Mouse (Mus musculus) forebrain, embryonic 11.5 days (tissue): Measurements from ENCODE around the gene Fancd2os. TPM values are rescaled to one million over a fixed set of nuclear protein-coding genes. Genes with fewer than 3 reads are reported as not detected.

Source experiments
- ATAC-seq: fragments of 200-750 bp; cut with Nextera tagmentation; replicated peaks from 2 replicates; pipeline ENCODE4 v1.8.0; 2017; ENCODE audit warnings: moderate TSS enrichment; ENCODE audit not compliant: low FRiP score
- DNase-seq: peaks from one replicate; pipeline ENCODE4 v3.0.0-alpha.2; 2017; ENCODE audit warnings: low spot score
- H3K27ac ChIP-seq: fragments of 300-500 bp; sonication (generic); 2 replicates; pipeline ENCODE4 v1.5.1; 2014; ENCODE audit warnings: low read depth, low read length
- H3K27me3 ChIP-seq: fragments of 300-500 bp; sonication (generic); 2 replicates; pipeline ENCODE4 v1.6.1; 2014; ENCODE audit warnings: mild to moderate bottlenecking, low read length, mixed read lengths; ENCODE audit not compliant: control insufficient read depth, insufficient read depth
- H3K36me3 ChIP-seq: fragments of 300-500 bp; sonication (generic); 2 replicates; pipeline ENCODE4 v1.6.1; 2014; ENCODE audit warnings: mild to moderate bottlenecking, low read length, moderate library complexity, mixed read lengths; ENCODE audit not compliant: control insufficient read depth, insufficient read depth
- H3K4me1 ChIP-seq: fragments of 300-500 bp; sonication (generic); replicated peaks from 2 replicates; pipeline ENCODE4 v1.6.1; 2014; ENCODE audit warnings: low read length, mixed read lengths; ENCODE audit not compliant: control insufficient read depth, insufficient read depth
- H3K4me2 ChIP-seq: fragments of 300-500 bp; sonication (generic); 2 replicates; pipeline ENCODE4 v1.6.1; 2014; ENCODE audit warnings: low read depth, mild to moderate bottlenecking, low read length, moderate library complexity, mixed read lengths; ENCODE audit not compliant: severe bottlenecking
- H3K4me3 ChIP-seq: fragments of 300-500 bp; sonication (generic); 2 replicates; pipeline ENCODE4 v1.5.1; 2014; ENCODE audit warnings: low read depth, low read length
- H3K9ac ChIP-seq: fragments of 300-500 bp; sonication (generic); 2 replicates; pipeline ENCODE4 v1.6.1; 2014; ENCODE audit warnings: low read length
- H3K9me3 ChIP-seq: fragments of 300-500 bp; sonication (generic); 2 replicates; pipeline ENCODE4 v1.6.1; 2016; ENCODE audit warnings: low read length, mixed read lengths; ENCODE audit not compliant: control insufficient read depth
- WGBS: fragments of 180-500 bp; shearing (Covaris S2); extraction: QIAGEN DNeasy Blood & Tissue Kit; methylation state at CpG from one replicate; pipeline ENCODE4 v1.1.7; 2014; 5-methylcytosine and 5-hydroxymethylcytosine counted together
- polyA plus RNA-seq: library from polyadenylated mRNA; unstranded; fragments of >200 nt; fragmentation: Nextera tagmentation; extraction: Ambion mirVana; gene quantifications from 2 replicates; pipeline ENCODE4 v1.2.1, GENCODE M21; 2014

The Fancd2os gene
- polyA plus RNA-seq, 1 experiment from 2014 or later, result not detected

DNA sequence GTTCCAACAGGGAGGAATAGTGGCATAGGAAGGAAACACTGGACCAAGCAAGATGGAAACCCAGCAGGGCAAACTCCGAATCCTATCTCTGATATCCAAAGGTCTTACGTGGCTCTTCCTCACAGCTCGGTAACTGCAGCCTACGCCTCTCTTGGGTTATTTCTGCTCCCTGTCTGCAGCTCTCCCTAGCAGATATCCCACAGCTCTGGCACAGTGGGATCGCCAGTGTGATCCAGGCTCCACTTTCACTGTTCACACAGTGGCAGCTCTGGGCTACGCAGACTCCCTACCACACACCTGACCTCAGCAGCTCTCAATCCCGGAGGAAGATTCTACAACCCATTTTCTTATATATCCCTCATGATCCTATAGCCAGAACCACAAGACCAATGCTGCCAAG lies 13.6 kb upstream of the Fancd2os start:
- Histone ChIP-seq H3K4me2 (no peak overlapping the region), H3K27me3 (no peaks in the 10 kb centered on the region), H3K4me3 (no peak overlapping the region), H3K27ac (no peak overlapping the region), H3K4me1 (no peaks in the 10 kb centered on the region), H3K9me3 (no peaks in the 10 kb centered on the region; the same call in 1 of the 2 replicates), H3K36me3 (peaks cover 7% of the 10 kb centered on the region; the same call in 1 of the 2 replicates), H3K9ac (no peak overlapping the region)
- ATAC-seq (no peak), DNase-seq (no peak)
- WGBS, result 98% methylated on average over 7 of the region's 7 CpGs

DNA sequence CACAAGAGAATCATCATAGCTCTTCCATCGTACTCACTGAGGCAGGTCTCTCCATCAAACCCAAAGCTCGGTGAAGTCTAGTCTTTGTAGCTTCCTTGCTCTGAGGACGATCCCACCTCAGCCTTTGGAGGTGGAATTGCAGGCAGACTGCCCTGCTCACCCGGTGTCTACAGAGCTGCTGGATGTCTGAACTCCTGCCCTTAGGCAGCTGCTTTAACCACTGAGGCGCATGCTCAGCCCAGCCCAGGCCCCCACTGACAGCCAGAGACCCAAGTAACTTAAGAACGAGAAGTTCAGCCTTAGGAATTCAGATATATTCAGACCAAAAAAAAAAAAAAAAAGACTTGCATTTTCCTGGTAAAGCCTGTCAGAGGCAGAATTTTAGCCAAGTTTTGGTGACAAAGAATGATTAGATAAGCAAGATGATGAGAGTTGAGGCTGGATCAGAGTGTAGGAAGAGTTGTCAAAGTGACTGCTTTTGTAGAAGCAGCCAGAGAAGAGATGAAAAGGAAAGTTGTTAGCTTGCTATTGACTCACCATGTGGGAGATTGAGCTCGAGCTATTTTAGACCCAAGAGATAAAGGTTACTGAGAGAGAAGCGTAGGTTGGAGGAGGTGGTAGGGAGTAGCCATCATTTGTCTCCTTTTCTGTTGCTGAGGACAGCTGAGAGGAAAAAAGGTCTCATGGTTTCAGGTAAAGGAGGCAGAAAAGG lies 11.9 kb upstream of the Fancd2os start:
- ATAC-seq (no peak), DNase-seq (no peak)
- Histone ChIP-seq H3K27me3 (no peaks in the 10 kb centered on the region), H3K27ac (no peak overlapping the region), H3K4me3 (no peak overlapping the region), H3K9me3 (no peaks in the 10 kb centered on the region; the same call in 1 of the 2 replicates), H3K4me1 (no peaks in the 10 kb centered on the region), H3K9ac (no peak overlapping the region), H3K4me2 (no peak overlapping the region), H3K36me3 (peaks cover 7% of the 10 kb centered on the region; the same call in 1 of the 2 replicates)
- 90% methylated on average over 8 of the region's 8 CpGs for WGBS

DNA sequence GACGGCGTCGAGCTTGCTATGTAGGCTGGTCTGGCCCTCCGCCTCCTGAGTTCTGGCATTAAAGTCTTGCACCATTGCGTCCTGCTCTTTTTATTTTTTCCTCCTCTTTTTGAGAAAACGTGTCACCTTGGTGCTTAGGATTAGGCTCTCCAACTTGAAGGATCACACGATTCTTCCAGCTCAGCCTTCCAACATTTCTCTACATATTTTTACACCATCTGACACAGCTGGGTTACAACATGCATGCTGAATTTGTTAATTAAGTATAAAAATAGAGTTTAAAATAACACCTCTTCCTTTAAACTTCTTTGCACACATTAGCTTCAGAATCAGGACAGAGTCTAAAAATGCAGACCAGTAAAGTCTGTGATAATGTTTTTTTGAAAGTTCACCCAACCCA lies 8.8 kb upstream of the Fancd2os start:
- DNase-seq (no peak), ATAC-seq (no peak)
- Histone ChIP-seq H3K4me3 (no peak overlapping the region), H3K36me3 (peaks cover 3% of the 10 kb centered on the region; the same call in 1 of the 2 replicates), H3K27ac (no peak overlapping the region), H3K9me3 (no peaks in the 10 kb centered on the region; the same call in 1 of the 2 replicates), H3K4me1 (peaks cover 8% of the 10 kb centered on the region; the same call in 1 of the 2 replicates), H3K27me3 (no peaks in the 10 kb centered on the region), H3K4me2 (no peak overlapping the region), H3K9ac (no peak overlapping the region)
- 96% methylated on average over 7 of the region's 7 CpGs for WGBS

DNA sequence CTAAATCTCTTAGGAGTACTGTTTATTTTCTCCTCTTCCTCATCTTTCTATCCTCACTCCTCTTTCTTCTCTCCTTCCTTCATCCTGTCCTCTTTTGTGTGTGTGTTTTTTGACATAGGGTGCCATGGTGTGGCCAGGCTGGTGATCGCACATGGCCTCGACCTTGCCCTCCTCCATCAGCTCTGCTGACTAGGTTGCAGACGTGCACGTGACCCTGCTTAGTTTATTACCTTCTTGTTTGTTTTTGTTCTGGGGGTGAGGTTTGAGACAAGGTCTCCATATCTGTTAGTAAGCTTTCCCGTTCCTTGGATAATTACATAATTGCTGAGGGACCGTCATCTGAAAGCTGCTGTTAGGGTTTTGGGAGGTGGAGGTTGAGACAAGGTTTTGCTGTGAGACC lies 8.4 kb upstream of the Fancd2os start:
- Histone ChIP-seq H3K27me3 (no peaks in the 10 kb centered on the region), H3K4me2 (no peak overlapping the region), H3K4me1 (peaks cover 8% of the 10 kb centered on the region; the same call in 1 of the 2 replicates), H3K9ac (no peak overlapping the region), H3K4me3 (no peak overlapping the region), H3K36me3 (peaks cover 3% of the 10 kb centered on the region; the same call in 1 of the 2 replicates), H3K9me3 (no peaks in the 10 kb centered on the region; the same call in 1 of the 2 replicates), H3K27ac (no peak overlapping the region)
- DNase-seq, result no peak
- no peak for ATAC-seq
- WGBS, result 85% methylated on average over 6 of the region's 6 CpGs

DNA sequence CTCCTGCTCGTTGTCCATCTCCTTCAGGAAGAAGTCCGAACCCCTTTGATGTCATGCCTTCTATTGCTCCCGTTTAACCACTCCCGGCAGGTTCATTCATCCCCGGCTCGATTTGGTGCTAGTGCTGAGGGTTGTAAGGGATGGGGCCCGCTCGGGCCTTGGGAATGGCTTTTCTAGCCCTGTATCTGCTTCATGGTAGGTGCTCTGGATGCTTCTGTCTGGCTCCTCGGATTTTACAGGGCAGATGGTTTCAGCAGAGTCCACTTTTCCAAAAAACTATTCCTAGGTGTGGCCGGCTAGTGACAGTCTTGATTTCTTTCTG lies 4.7 kb upstream of the Fancd2os start:
- no peaks in the 10 kb centered on the region for H3K9me3 ChIP-seq
- H3K36me3 ChIP-seq, result no peaks in the 10 kb centered on the region
- H3K4me1 ChIP-seq, result peaks cover 13% of the 10 kb centered on the region; the same call in 1 of the 2 replicates
- ATAC-seq, result peak; percentile 28; the same call in 1 of the 2 replicates
- 6% methylated on average over 10 of the region's 10 CpGs for WGBS
- DNase-seq, result no peak
- no peaks in the 10 kb centered on the region for H3K27me3 ChIP-seq
- peak overlapping the region; percentile 94 for H3K4me3 ChIP-seq
- H3K4me2 ChIP-seq, result peak overlapping the region; percentile 86
- peak overlapping the region; percentile 50; the same call in 1 of the 2 replicates for H3K27ac ChIP-seq
- H3K9ac ChIP-seq, result peak overlapping the region; percentile 93

DNA sequence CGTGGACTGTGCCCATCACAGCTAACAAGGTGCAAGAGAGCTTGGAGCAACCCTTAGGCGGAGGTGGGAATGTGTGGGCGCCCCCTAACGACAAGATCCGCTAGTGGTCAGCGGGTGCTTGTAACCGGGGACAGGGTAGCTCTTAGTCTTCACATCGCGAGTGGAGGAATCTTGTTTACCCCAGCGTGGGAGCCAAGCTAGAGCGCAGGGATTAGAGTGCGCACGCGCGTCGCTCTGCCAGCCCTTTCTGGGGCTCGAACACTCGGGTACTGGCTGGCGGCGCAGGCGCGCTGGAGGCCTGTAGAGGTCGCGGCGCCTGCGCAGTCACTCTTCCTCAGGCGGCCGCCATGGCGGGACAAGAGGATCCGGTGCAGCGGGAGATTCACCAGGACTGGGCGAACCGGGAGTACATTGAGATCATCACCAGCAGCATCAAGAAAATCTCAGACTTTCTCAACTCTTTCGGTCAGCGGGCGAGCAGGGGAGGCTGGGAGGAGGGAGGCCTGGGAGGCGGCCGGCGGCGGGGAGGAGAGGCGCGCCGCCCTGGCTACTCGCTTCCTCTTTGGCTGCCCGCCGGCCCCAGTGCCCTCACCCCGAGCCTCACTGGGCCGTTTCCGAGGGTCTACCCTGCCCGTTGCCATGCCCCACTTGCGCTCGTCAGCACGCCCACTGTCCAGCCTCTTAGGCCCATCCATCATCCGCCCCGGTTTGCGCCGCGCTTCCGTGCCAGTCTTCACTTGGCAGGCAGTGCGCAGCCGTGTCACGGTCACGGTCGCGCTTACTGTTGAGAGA lies 4.1 kb upstream of the Fancd2os start, which contains the start of gene Brk1:
Brk1 (plus strand) TSS at position 341 of the 792 bp plus-strand sequence.
- H3K27me3 ChIP-seq, result no peaks in the 10 kb centered on the region
- ATAC-seq (peak; percentile 92), DNase-seq (peak; percentile 93)
- peak within 1 kb of the TSS; percentile 94 for H3K4me3 ChIP-seq
- H3K36me3 ChIP-seq, result no peaks in the 10 kb centered on the region
- under 1% methylated on average over 65 of the region's 65 CpGs for WGBS
- peak within 1 kb of the TSS; percentile 86 for H3K4me2 ChIP-seq
- peak within 1 kb of the TSS; percentile 50 for H3K27ac ChIP-seq
- H3K9me3 ChIP-seq, result no peaks in the 10 kb centered on the region
- H3K4me1 ChIP-seq, result peaks cover 13% of the 10 kb centered on the region; the same call in 1 of the 2 replicates
- peak within 1 kb of the TSS; percentile 93 for H3K9ac ChIP-seq

DNA sequence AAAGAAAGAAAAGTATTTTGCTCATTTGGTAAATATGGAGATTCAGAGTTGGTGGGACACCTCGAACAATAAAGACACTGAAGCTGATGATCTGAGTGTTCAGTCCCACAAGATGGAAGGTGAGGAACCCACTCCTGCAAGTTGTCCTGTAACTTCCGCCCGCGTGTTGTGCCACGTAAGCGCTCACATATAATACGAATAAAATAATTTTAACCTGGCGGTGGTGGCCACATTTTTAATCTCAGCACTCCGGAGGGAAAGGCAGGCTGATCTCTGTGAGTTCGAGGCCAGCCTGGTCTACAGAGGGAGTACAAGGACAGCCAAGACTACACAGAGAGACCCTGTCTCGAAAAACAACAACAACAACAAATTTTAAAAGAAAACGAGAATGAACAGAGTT lies 3.5 kb upstream of the Fancd2os start:
- Histone ChIP-seq H3K36me3 (no peaks in the 10 kb centered on the region), H3K27ac (no peak overlapping the region; the same call in 1 of the 2 replicates), H3K4me1 (peaks cover 13% of the 10 kb centered on the region; the same call in 1 of the 2 replicates), H3K4me2 (peak overlapping the region; percentile 86), H3K4me3 (peak overlapping the region; percentile 94), H3K9ac (peak overlapping the region; percentile 93; the same call in 1 of the 2 replicates), H3K27me3 (no peaks in the 10 kb centered on the region), H3K9me3 (no peaks in the 10 kb centered on the region)
- ATAC-seq, result 0 out of 2 replicates have a peak, but pooled peaks have one; percentile 6
- DNase-seq, result no peak
- 50% methylated on average over 12 of the region's 12 CpGs for WGBS

DNA sequence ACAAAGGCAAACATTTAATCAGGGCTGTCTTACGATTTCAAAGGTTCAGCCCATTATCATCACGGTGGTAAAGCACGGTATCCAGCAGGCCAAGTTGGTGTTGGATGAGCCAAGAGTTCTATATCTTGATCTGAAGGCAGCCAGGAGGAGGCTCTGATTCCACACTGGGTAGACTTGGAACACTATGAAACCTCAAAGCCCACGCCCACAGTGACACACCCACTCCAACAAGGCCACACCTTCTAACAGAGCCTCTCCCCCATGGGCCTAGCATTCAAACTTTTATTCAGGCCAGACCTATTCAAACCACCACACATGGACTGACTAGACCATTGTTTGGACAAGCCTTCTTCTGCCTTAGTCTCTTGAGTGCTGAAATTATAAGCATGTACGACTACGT lies 2.3 kb upstream of the Fancd2os start:
- DNase-seq (no peak), ATAC-seq (no peak)
- Histone ChIP-seq H3K9me3 (no peaks in the 10 kb centered on the region), H3K4me3 (no peak overlapping the region), H3K4me1 (peaks cover 13% of the 10 kb centered on the region; the same call in 1 of the 2 replicates), H3K4me2 (no peak overlapping the region), H3K27ac (no peak overlapping the region), H3K27me3 (no peaks in the 10 kb centered on the region), H3K36me3 (no peaks in the 10 kb centered on the region), H3K9ac (no peak overlapping the region)
- 94% methylated on average over 6 of the region's 6 CpGs for WGBS
